In the genomic region with DNA sequence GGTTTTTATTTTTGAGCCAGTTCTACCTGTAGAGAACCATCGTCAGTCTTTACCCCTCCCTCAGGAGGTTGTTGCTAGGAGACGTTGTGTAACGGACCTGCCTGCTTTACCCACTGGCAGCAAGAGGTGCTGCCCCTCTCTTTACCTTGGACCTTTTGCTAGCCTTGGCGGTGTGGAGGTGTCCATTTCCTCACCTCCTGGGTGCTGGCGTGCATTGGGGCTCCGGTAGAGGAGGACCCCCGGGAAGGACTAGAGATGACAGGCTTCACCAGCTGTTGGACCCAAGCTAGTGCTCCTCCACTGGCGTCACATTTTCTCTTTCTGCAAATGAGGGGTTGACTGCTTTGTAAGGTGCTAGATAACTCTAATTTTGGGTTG, we compare ENCODE assay signal across 9 mouse cellular contexts. TPM values are rescaled to one million over a fixed set of nuclear protein-coding genes. Genes with fewer than 3 reads are reported as not detected.
DNase-seq lines count a peak whose midpoint lies in the region; ATAC-seq and TF ChIP-seq lines count a peak whose summit lies in the region.
"Had no signal": no experiment of that assay in that cellular context is flagged by ENCODE, and none has a peak within 500 bp of the region (broad histone marks: within the 10 kb centered on the region; RNA-seq: fewer than 3 reads in every experiment).

No protein-coding gene starts in this region.

- H3K27ac ChIP-seq in testis, adult 2 months (ENCODE audit: control insufficient read depth, insufficient read depth, low read depth, low read length): peak overlapping the region; percentile 94
- peak overlapping the region; percentile 82 for H3K27ac ChIP-seq in intestine, postnatal 0 days (ENCODE audit: low read depth, low read length)
- H3K27ac ChIP-seq in neural tube, embryonic 13.5 days (replicated peaks): peak overlapping the region; percentile 85

- H3K9me3 ChIP-seq in intestine, postnatal 0 days (ENCODE audit: control insufficient read depth): no peaks in the 10 kb centered on the region
- no peaks in the 10 kb centered on the region for H3K9me3 ChIP-seq in neural tube, embryonic 13.5 days

- no peaks in the 10 kb centered on the region for H3K27me3 ChIP-seq in testis, adult 2 months (ENCODE audit: control insufficient read depth, insufficient read depth, low read length)
- no peaks in the 10 kb centered on the region for H3K27me3 ChIP-seq in intestine, postnatal 0 days (replicated peaks; ENCODE audit: control insufficient read depth, insufficient read depth, low read length)
- H3K27me3 ChIP-seq in neural tube, embryonic 13.5 days: no peaks in the 10 kb centered on the region

- H3K4me3 ChIP-seq in testis, adult 2 months (ENCODE audit: control insufficient read depth, low read depth, low read length): peak overlapping the region; percentile 100
- peak overlapping the region; percentile 93 for H3K4me3 ChIP-seq in intestine, postnatal 0 days (ENCODE audit: low read depth, low read length)
- H3K4me3 ChIP-seq in neural tube, embryonic 13.5 days: peak overlapping the region; percentile 81

- peak; percentile 10 for DNase-seq in gastrocnemius, postnatal 14 days
- DNase-seq in gastrocnemius, adult 8-10 months (ENCODE audit: low spot score in 2 of 2): no peak
- no peak for DNase-seq in testis, postnatal 10 days (ENCODE audit: low spot score)
- no peak for DNase-seq in testis, postnatal 14 days (ENCODE audit: low spot score)
- no peak for DNase-seq in layer of hippocampus, adult 11-12 months (ENCODE audit: low spot score)

- no peak for TF ChIP-seq CTCF in testis, adult 2 months (IDR thresholded peaks at IDR 0.05; ENCODE audit: control insufficient read depth, insufficient read depth, insufficient replicate concordance, low read depth, low read length)
- TF ChIP-seq CTCF in intestine, postnatal 0 days (IDR thresholded peaks at IDR 0.05; ENCODE audit: low read depth): no peak

- H3K4me2 ChIP-seq in intestine, postnatal 0 days (replicated peaks; ENCODE audit: low read depth): peak overlapping the region; percentile 90
- peak overlapping the region; percentile 92 for H3K4me2 ChIP-seq in neural tube, embryonic 13.5 days

- no peak for ATAC-seq in intestine, postnatal 0 days
- ATAC-seq in neural tube, embryonic 13.5 days (ENCODE audit: low read depth): no peak

- intact Hi-C loops in gastrocnemius, postnatal 14 days (cut with DNase I; ENCODE audit: low total_unique reads): no loop called here

- TF ChIP-seq POLR2A in testis, adult 2 months (IDR thresholded peaks at IDR 0.05; ENCODE audit: control insufficient read depth, low read depth, low read length): no peak

- H3K4me1 ChIP-seq in testis, adult 2 months (ENCODE audit: control insufficient read depth, insufficient read depth, low read length): no peaks in the 10 kb centered on the region
- no peaks in the 10 kb centered on the region for H3K4me1 ChIP-seq in intestine, postnatal 0 days (replicated peaks; ENCODE audit: control insufficient read depth, insufficient read depth, low read length)
- peaks cover 22% of the 10 kb centered on the region for H3K4me1 ChIP-seq in neural tube, embryonic 13.5 days (replicated peaks)

- H3K36me3 ChIP-seq in testis, adult 2 months (ENCODE audit: control insufficient read depth, insufficient read depth, low read length): no peaks in the 10 kb centered on the region
- H3K36me3 ChIP-seq in intestine, postnatal 0 days (ENCODE audit: control insufficient read depth, insufficient read depth): no peaks in the 10 kb centered on the region
- H3K36me3 ChIP-seq in neural tube, embryonic 13.5 days: peaks cover 7% of the 10 kb centered on the region

- H3K9ac ChIP-seq in intestine, postnatal 0 days (ENCODE audit: low read depth, low read length): peak overlapping the region; percentile 81
- peak overlapping the region; percentile 86 for H3K9ac ChIP-seq in neural tube, embryonic 13.5 days

- WGBS in intestine, postnatal 0 days: 0% methylated on average over 8 of the region's 8 CpGs
- WGBS in neural tube, embryonic 13.5 days: 0% methylated on average over 8 of the region's 8 CpGs

RNA-seq across cellular contexts. Expression of a gene that starts 0.4 kb away (rescaled TPM):
- total RNA-seq in gastrocnemius, postnatal 14 days (2021): not detected
- under 1 TPM in 2 of 4 experiments, not detected in 2; 0.44 to 0.61 TPM for total RNA-seq in gastrocnemius, adult 8-10 months (2022)
- 2.3 and 4.6 TPM in 2 replicates for polyA plus RNA-seq in testis, adult 2 months (2012; rRNA removed)
- 0.30 and 0.75 TPM in 2 replicates for polyA plus RNA-seq in intestine, postnatal 0 days (2015; fragmentation: Nextera tagmentation; extraction: Ambion mirVana)
- polyA plus RNA-seq in neural tube, embryonic 13.5 days (2015; fragmentation: Nextera tagmentation; extraction: Ambion mirVana): 15.9 and 23.6 TPM in 2 replicates
- total RNA-seq: heart, postnatal 14 days had no signal

RNA-seq across cellular contexts. Expression of a gene that starts 0.6 kb away (rescaled TPM):
- total RNA-seq in gastrocnemius, postnatal 14 days (2021): 10 to 100 TPM; 10.1 to 10.8 TPM
- 10 to 100 TPM; 11.0 to 19.0 (median 14.3) TPM for total RNA-seq in gastrocnemius, adult 8-10 months (2022)
- 5.9 and 7.0 TPM in 2 replicates for polyA plus RNA-seq in testis, adult 2 months (2012; rRNA removed)
- polyA plus RNA-seq in intestine, postnatal 0 days (2015; fragmentation: Nextera tagmentation; extraction: Ambion mirVana): 24.0 and 25.1 TPM in 2 replicates
- polyA plus RNA-seq in neural tube, embryonic 13.5 days (2015; fragmentation: Nextera tagmentation; extraction: Ambion mirVana): 42.6 and 43.1 TPM in 2 replicates

RNA-seq across cellular contexts. Expression of a gene that starts 0.7 kb away (rescaled TPM):
- 10 to 100 TPM in 1 of 2 experiments, 1 to 10 TPM in 1; 9.3 to 14.0 TPM for total RNA-seq in gastrocnemius, postnatal 14 days (2021)
- total RNA-seq in gastrocnemius, adult 8-10 months (2022): 10 to 100 TPM in 3 of 4 experiments, 1 to 10 TPM in 1; 8.7 to 12.4 (median 10.6) TPM
- polyA plus RNA-seq in testis, adult 2 months (2012; rRNA removed): 2.9 and 3.3 TPM in 2 replicates
- 78.5 and 83.2 TPM in 2 replicates for polyA plus RNA-seq in intestine, postnatal 0 days (2015; fragmentation: Nextera tagmentation; extraction: Ambion mirVana)
- 74.3 and 85.5 TPM in 2 replicates for polyA plus RNA-seq in neural tube, embryonic 13.5 days (2015; fragmentation: Nextera tagmentation; extraction: Ambion mirVana)

RNA-seq across cellular contexts. Expression of a gene that starts 50.6 kb away (rescaled TPM):
- 10 to 100 TPM; 14.2 to 14.3 TPM for total RNA-seq in gastrocnemius, postnatal 14 days (2021)
- total RNA-seq in gastrocnemius, adult 8-10 months (2022): 10 to 100 TPM; 17.6 to 19.0 (median 18.3) TPM
- polyA plus RNA-seq in testis, adult 2 months (2012; rRNA removed): 6.9 and 8.1 TPM in 2 replicates
- polyA plus RNA-seq in intestine, postnatal 0 days (2015; fragmentation: Nextera tagmentation; extraction: Ambion mirVana): 8.1 and 9.0 TPM in 2 replicates
- 26.0 and 28.0 TPM in 2 replicates for polyA plus RNA-seq in neural tube, embryonic 13.5 days (2015; fragmentation: Nextera tagmentation; extraction: Ambion mirVana)

Comparison
In these comparisons a context has a peak if more than half of its experiments do, and no peak if none do; other contexts are left out.
1. RNA of a gene that starts 0.7 kb away (polyA plus RNA-seq): 78.5 to 83.2 TPM in intestine, postnatal 0 days and 74.3 to 85.5 TPM in neural tube, embryonic 13.5 days; 2.9 to 3.3 TPM in testis, adult 2 months; every median in the first group is over 10 times any median in the second.
2. Peak in every context shown above with its lines, with median percentiles within 50 percentile points of each other: H3K27ac ChIP-seq and H3K4me3 ChIP-seq.